Mouse (Mus musculus) lung, postnatal 0 days (tissue): ENCODE results near the gene Ptrh2. TPM values are rescaled to one million over a fixed set of nuclear protein-coding genes. Genes with fewer than 3 reads are reported as not detected.

Experiments
- ATAC-seq: fragments of 200-750 bp; cut with Nextera tagmentation; 2 replicates; pipeline ENCODE4 v1.8.0; 2017; ENCODE audit warnings: moderate library complexity
- DNase-seq: peaks from one replicate; pipeline ENCODE4 v3.0.0-alpha.2; 2016; ENCODE audit warnings: low spot score
- H3K27ac ChIP-seq: fragments of 300-500 bp; sonication (generic); 2 replicates; pipeline ENCODE4 v1.5.1; 2014; ENCODE audit warnings: antibody characterized with exemption, mild to moderate bottlenecking, low read length, mixed read lengths
- H3K27me3 ChIP-seq: fragments of 300-500 bp; sonication (generic); replicated peaks from 2 replicates; pipeline ENCODE4 v1.6.1; 2014; ENCODE audit warnings: low read length, mixed read lengths; ENCODE audit not compliant: insufficient read depth
- H3K36me3 ChIP-seq: fragments of 300-500 bp; sonication (generic); 2 replicates; pipeline ENCODE4 v1.6.1; 2014; ENCODE audit warnings: low read length, mixed read lengths; ENCODE audit not compliant: insufficient read depth
- H3K4me1 ChIP-seq: fragments of 300-500 bp; sonication (generic); 2 replicates; pipeline ENCODE4 v1.6.1; 2014; ENCODE audit warnings: antibody characterized with exemption, low read depth, low read length, mixed read lengths; ENCODE audit not compliant: insufficient read depth
- H3K4me2 ChIP-seq: fragments of 300-500 bp; sonication (generic); replicated peaks from 2 replicates; pipeline ENCODE4 v1.6.1; 2014; ENCODE audit warnings: low read depth, mild to moderate bottlenecking, low read length, moderate library complexity, mixed read lengths
- H3K4me3 ChIP-seq: fragments of 300-500 bp; sonication (generic); 2 replicates; pipeline ENCODE4 v1.5.1; 2014; ENCODE audit warnings: low read depth, low read length
- H3K9ac ChIP-seq: fragments of 300-500 bp; sonication (generic); replicated peaks from 2 replicates; pipeline ENCODE4 v1.6.1; 2014; ENCODE audit warnings: low read depth, mild to moderate bottlenecking
- H3K9me3 ChIP-seq: fragments of 300-500 bp; sonication (generic); 2 replicates; pipeline ENCODE4 v1.6.1; 2016; ENCODE audit warnings: low read length, mixed read lengths
- CTCF ChIP-seq: IDR thresholded peaks from 2 replicates; pipeline ENCODE4 v1.5.1; 2016; ENCODE audit warnings: antibody characterized with exemption, mild to moderate bottlenecking
- EP300 ChIP-seq: IDR thresholded peaks from 2 replicates; pipeline ENCODE4 v1.6.1; 2016; ENCODE audit warnings: antibody characterized with exemption, mild to moderate bottlenecking, control low read depth
- WGBS: fragments of 180-500 bp; shearing (Covaris S2); extraction: QIAGEN DNeasy Blood & Tissue Kit; methylation state at CpG from one replicate; pipeline ENCODE4 v1.1.7; 2014; 5-methylcytosine and 5-hydroxymethylcytosine counted together
- polyA plus RNA-seq: library from polyadenylated mRNA; unstranded; fragments of >200 nt; fragmentation: Nextera tagmentation; extraction: Ambion mirVana; gene quantifications from 2 replicates; pipeline ENCODE4 v1.2.1, GENCODE M21; 2015

The Ptrh2 gene
- polyA plus RNA-seq, 1 experiment from 2014 or later: 11.7 TPM

- DNase-seq (no peak), ATAC-seq (0 out of 2 replicates have a peak, but pooled peaks have one; percentile 3)
- Histone ChIP-seq H3K27ac (0 out of 2 replicates have a peak overlapping the region, but pooled peaks have one; percentile 4), H3K4me2 (no peak overlapping the region), H3K9ac (no peak overlapping the region), H3K4me1 (no peaks in the 10 kb centered on the region), H3K27me3 (no peaks in the 10 kb centered on the region), H3K36me3 (no peaks in the 10 kb centered on the region), H3K4me3 (no peak overlapping the region), H3K9me3 (no peaks in the 10 kb centered on the region)
- TF ChIP-seq EP300: no peak
- no peak for TF ChIP-seq CTCF
- WGBS: 85% methylated on average over 4 of the region's 4 CpGs
Observed at GRCm38 (mm10) chr11:86654096-86654495, 29.7 kb upstream of the Ptrh2 start.

DNA sequence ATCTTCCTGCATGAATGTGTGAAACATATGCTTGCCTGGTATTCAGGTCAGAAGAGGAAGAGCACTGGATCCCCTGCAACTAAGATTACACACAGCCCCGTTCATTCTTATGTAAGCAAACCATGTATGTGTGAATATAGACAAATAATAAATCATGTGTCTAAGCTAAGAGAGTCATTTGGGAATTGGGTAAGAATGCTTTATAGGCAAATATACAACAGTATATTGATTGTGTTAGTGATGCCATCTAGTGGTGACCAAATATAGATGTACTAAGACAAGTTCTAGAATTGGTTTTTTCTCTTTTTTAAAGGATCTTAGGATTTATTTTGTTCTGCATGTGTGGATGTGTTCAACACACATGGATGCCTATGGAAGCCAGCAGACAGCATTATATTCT, 28.1 kb upstream of the Ptrh2 start:
- H3K9ac ChIP-seq: no peak overlapping the region
- DNase-seq: peak; percentile 92
- no peak overlapping the region for H3K4me2 ChIP-seq
- peak; percentile 59 for ATAC-seq
- TF ChIP-seq CTCF (peak; percentile 64), EP300 (no peak)
- H3K27ac ChIP-seq: no peak overlapping the region
- no peaks in the 10 kb centered on the region for H3K4me1 ChIP-seq
- H3K4me3 ChIP-seq: no peak overlapping the region
- H3K27me3 ChIP-seq: no peaks in the 10 kb centered on the region
- 11% methylated on average over 1 of the region's 1 CpGs for WGBS
- no peaks in the 10 kb centered on the region for H3K36me3 ChIP-seq
- H3K9me3 ChIP-seq: no peaks in the 10 kb centered on the region

DNA sequence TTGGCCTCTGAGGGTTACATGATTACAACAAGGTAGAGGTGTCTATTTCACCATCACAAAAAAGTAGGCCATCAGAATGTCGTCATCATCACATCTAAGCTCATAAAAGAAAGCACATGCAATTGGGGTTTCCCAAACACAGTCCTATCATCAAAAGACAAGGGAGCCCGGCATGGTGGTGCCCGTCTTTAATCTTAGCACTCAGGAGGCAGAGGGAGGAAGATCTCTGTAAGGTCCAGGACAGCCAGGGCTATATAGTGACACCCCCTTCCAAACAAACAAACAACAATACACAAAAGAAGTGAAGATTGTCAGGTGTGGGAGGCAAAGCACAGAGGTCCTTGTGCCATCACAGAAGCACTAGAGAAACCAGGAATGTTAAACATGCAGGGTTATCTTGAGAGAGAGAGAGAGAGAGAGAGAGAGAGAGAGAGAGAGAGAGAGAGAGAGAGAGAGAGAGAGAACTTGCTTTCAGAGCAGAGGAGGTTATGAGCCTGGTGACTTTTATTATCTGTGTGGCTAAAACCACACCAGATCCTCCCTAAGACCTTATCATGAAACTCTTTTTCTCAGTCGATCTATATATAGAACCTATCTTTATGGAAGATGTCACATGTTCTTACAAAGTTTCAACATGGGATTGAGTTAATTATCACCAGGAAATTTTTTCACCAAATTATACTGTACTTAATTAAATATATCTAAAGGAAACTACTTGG, 26.8 kb upstream of the Ptrh2 start:
- Histone ChIP-seq H3K4me1 (no peaks in the 10 kb centered on the region), H3K9me3 (no peaks in the 10 kb centered on the region), H3K9ac (no peak overlapping the region), H3K27ac (no peak overlapping the region), H3K4me3 (no peak overlapping the region), H3K36me3 (no peaks in the 10 kb centered on the region), H3K27me3 (no peaks in the 10 kb centered on the region), H3K4me2 (no peak overlapping the region)
- ATAC-seq (no peak), DNase-seq (no peak)
- WGBS: 77% methylated on average over 4 of the region's 4 CpGs
- TF ChIP-seq CTCF (no peak), EP300 (no peak)

DNA sequence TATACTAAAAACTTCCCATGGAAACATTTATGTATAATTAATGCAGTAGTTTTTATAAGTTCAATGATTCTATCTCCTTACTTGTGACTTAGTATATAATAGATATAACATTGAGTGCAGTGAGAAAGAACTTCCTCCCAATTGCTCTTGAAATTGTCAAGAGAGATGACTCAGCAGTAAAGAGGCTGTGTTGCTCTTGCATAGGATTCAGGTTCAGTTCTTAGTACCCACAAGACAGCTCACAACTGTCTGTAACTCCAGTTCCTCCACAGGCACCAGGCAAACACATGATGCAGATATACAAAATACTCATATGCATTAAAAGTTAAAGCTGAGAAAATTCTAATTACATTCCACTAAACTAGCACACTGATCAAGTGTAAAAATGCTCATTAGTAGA, 25.9 kb upstream of the Ptrh2 start:
- ATAC-seq (no peak), DNase-seq (no peak)
- Histone ChIP-seq H3K9ac (no peak overlapping the region), H3K4me2 (no peak overlapping the region), H3K27ac (no peak overlapping the region), H3K27me3 (no peaks in the 10 kb centered on the region), H3K9me3 (no peaks in the 10 kb centered on the region), H3K4me3 (no peak overlapping the region), H3K4me1 (no peaks in the 10 kb centered on the region), H3K36me3 (no peaks in the 10 kb centered on the region)
- TF ChIP-seq CTCF: no peak
- TF ChIP-seq EP300: no peak

DNA sequence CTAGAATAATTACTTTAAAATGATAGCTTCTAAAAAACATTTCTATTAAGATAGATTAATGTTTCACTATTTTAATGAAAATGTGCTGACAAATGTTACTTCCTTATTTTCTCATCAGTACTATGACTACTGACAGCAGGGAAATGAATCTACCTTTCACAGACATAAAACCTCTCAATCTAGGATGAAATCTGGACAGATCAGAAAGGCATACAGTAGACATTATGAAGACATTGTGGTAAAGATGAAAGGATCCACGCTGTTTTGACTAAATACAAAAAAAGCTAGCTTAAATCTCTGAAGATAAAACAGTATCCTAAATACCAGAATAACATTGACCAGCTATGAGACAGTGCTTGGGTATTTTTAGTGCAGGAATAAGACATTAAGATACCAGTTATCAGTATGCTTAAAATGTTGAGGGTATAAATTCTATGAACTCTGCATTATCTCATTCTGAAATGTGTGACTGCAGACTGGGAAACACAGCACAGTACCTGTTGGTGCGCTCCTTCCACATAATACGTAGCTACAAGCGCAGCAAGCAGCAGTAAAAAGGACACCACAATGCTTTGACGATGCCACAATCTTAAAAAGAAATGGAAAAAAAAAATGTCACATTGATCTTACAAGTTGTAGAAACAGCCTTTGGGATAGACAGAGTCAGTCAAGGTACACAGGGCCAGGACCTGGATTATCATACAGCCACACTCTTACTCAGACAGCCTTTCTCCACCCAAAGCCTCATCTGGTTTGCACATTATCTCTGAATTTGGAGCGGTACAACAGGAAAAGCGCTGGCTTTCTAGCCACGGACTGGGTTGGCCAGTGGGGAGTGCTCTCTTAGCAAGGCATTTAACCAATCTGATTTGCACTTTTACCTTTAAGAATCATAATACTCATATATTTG, 20.5 kb upstream of the Ptrh2 start:
- no peaks in the 10 kb centered on the region for H3K9me3 ChIP-seq

DNA sequence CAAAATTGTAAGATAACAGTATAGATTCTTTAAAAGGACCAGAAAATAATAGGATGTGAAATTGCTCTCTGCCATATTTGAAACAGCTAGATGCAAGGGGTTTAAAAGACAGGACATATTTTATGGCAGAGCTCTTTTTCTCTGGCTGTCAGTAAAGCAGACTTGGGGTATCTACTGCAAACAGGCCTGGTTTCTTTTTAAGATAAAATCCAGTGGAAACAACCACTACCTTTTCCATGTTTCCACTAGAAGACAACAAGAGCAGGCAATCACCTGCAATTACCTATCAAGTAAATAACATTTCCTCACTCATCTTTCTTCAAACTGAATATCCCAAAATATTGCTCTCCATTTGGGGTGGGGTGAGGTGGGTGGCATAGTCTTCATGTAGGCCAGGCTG, 19.8 kb upstream of the Ptrh2 start:
- Histone ChIP-seq H3K27ac (no peak overlapping the region), H3K36me3 (no peaks in the 10 kb centered on the region; the same call in 1 of the 2 replicates), H3K4me2 (no peak overlapping the region), H3K4me3 (no peak overlapping the region), H3K4me1 (no peaks in the 10 kb centered on the region), H3K27me3 (no peaks in the 10 kb centered on the region), H3K9me3 (no peaks in the 10 kb centered on the region), H3K9ac (no peak overlapping the region)
- ATAC-seq: no peak
- TF ChIP-seq CTCF (no peak), EP300 (no peak)
- DNase-seq: no peak

More for the DNA sequence above, 20.5 kb upstream of the Ptrh2 start:
- DNase-seq (no peak), ATAC-seq (no peak)
- Histone ChIP-seq H3K27ac (no peak overlapping the region), H3K36me3 (no peaks in the 10 kb centered on the region; the same call in 1 of the 2 replicates), H3K4me1 (no peaks in the 10 kb centered on the region), H3K4me2 (no peak overlapping the region), H3K4me3 (no peak overlapping the region), H3K9ac (no peak overlapping the region), H3K27me3 (no peaks in the 10 kb centered on the region)
- WGBS: 91% methylated on average over 8 of the region's 8 CpGs
- TF ChIP-seq CTCF: no peak
- TF ChIP-seq EP300: no peak
